Mouse (Mus musculus): Measurements from ENCODE around the gene Fam126a. TPM values are rescaled to one million over a fixed set of nuclear protein-coding genes. Genes with fewer than 3 reads are reported as not detected.

Gene Fam126a
- total RNA-seq, 2 experiments from 2014 or later, result 48.4 to 50.7 TPM

- DNase-seq, result peak; percentile 51
Measured at GRCm38 (mm10) chr5:23992876-23993552, 37.5 kb downstream of the Fam126a start.

GRCm38 (mm10) chr5:23990001-23990400, 40.5 kb downstream of the Fam126a start:
- DNase-seq, result no peak

- no peak for DNase-seq
Measured at GRCm38 (mm10) chr5:23987792-23988191, 42.7 kb downstream of the Fam126a start.

- peak; percentile 27 for DNase-seq
Measured at GRCm38 (mm10) chr5:23982081-23982480, 48.4 kb downstream of the Fam126a start.

GRCm38 (mm10) chr5:23978516-23978915, 52.0 kb downstream of the Fam126a start:
- no peak for DNase-seq

GRCm38 (mm10) chr5:23974994-23975575, 55.4 kb downstream of the Fam126a start:
- DNase-seq, result no peak

GRCm38 (mm10) chr5:23967705-23968104, 62.8 kb downstream of the Fam126a start:
- DNase-seq, result peak; percentile 73

- peak; percentile 57 for DNase-seq
Measured at GRCm38 (mm10) chr5:23964599-23965165, 65.8 kb downstream of the Fam126a start.

- no peak for DNase-seq
Measured at GRCm38 (mm10) chr5:23953047-23953446, 77.4 kb downstream of the Fam126a start.

GRCm38 (mm10) chr5:23948071-23948470, 82.4 kb downstream of the Fam126a start:
- no peak for DNase-seq

- no peak for DNase-seq
Measured at GRCm38 (mm10) chr5:23945056-23945455, 85.4 kb downstream of the Fam126a start.

- no peak for DNase-seq
Measured at GRCm38 (mm10) chr5:23943534-23943933, 87.0 kb downstream of the Fam126a start.

- DNase-seq, result peak; percentile 18
Measured at GRCm38 (mm10) chr5:23923481-23924165, 106.9 kb downstream of the Fam126a start.

GRCm38 (mm10) chr5:23922516-23923291, 107.8 kb downstream of the Fam126a start:
- DNase-seq, result no peak

- no peak for DNase-seq
Measured at GRCm38 (mm10) chr5:23921316-23921715, 109.2 kb downstream of the Fam126a start.

GRCm38 (mm10) chr5:23919892-23920731, 110.4 kb downstream of the Fam126a start:
- no peak for DNase-seq

GRCm38 (mm10) chr5:23917301-23917700, 113.2 kb downstream of the Fam126a start:
- no peak for DNase-seq

- DNase-seq, result no peak
Measured at GRCm38 (mm10) chr5:23911556-23911955, 118.9 kb downstream of the Fam126a start.

GRCm38 (mm10) chr5:23909256-23909655, 121.2 kb downstream of the Fam126a start:
- DNase-seq, result no peak

- no peak for DNase-seq
Measured at GRCm38 (mm10) chr5:23908486-23909090, 121.9 kb downstream of the Fam126a start.

- no peak for DNase-seq
Measured at GRCm38 (mm10) chr5:23902221-23902620, 128.3 kb downstream of the Fam126a start.

All from adrenal gland, postnatal 10 days (tissue).